Mouse (Mus musculus): ENCODE measurements around the gene Pnpla3.

DNA sequence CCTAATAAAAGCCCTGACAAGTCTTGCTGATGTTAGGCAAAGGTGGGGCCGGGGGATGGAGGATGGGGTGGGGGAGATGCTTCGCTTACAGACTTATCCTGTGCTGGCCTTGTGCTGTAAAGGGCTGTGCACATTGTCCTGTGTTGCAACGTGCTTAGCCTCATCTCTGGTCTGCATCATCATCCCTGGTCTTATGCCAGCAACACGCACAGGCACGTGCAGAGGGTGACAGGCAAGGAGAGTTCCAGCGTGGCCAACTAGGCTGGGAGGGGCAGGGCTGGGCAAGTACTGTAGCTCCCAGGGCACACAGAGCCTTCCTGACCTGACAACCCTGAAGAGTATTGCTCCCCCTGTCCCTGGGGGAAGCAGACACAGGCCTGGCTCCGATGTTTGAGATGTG is 46.6 kb upstream of the Pnpla3 start:
- TF ChIP-seq POLR2AphosphoS2 (IDR thresholded peaks at IDR 0.05; ENCODE audit: insufficient read length, low read depth) (no peak), POLR2A (IDR thresholded peaks at IDR 0.05; ENCODE audit: insufficient read length, low read depth) (no peak), MAX (IDR thresholded peaks at IDR 0.05; ENCODE audit: low read depth) (no peak), TCF3 (IDR thresholded peaks at IDR 0.05; ENCODE audit: insufficient read length, low read depth) (no peak), SRF (IDR thresholded peaks at IDR 0.05; ENCODE audit: control insufficient read depth, insufficient read length, low read depth) (no peak), USF1 (IDR thresholded peaks at IDR 0.05; ENCODE audit: low read depth) (no peak), E2F4 (IDR thresholded peaks at IDR 0.05; ENCODE audit: insufficient read depth) (no peak), CEBPB (IDR thresholded peaks at IDR 0.05; ENCODE audit: insufficient read depth, poor library complexity, severe bottlenecking) (no peak), TCF12 (IDR thresholded peaks at IDR 0.05; ENCODE audit: insufficient read depth, poor library complexity, severe bottlenecking) (no peak), REST (IDR thresholded peaks at IDR 0.05; ENCODE audit: insufficient read depth, insufficient read length) (no peak), MYOG (IDR thresholded peaks at IDR 0.05; ENCODE audit: control insufficient read depth in 1 of 3, insufficient read depth in 1 of 3, insufficient read length in 2 of 3, low read depth in 2 of 3) (no peak), MYOD1 (IDR thresholded peaks at IDR 0.05; ENCODE audit: control insufficient read depth in 1 of 3, insufficient read length in 2 of 3, low read depth in 2 of 3) (no peak)
